Mouse (Mus musculus): ENCODE results near the gene Cdh4. TPM values are rescaled to one million over a fixed set of nuclear protein-coding genes. Genes with fewer than 3 reads are reported as not detected.
A peak's percentile ranks its signal among the peaks of the same experiment; 100 is the strongest.

The Cdh4 gene
- total and polyA plus RNA-seq, 2 experiments from 2014 or later: 58.9 to 84.0 TPM

DNA sequence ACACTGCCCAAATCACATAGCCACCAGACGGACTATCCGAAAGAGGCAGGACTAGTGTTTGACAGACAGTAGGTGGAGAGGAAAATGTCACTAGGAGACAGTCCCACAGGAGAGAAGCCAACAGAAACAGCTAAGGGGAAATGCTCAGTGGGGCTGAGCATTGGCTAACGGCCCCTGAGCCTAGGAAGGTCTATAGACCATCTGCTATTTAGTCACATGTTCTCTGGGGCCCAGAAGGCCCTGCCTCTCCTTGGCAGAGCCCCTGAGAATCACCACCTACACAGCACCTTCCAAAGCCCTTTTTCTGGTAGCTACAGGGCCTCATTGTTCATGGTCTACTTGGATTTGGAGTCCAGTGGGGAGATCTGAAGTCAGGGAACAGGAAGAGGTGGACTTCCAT is 271.9 kb downstream of the Cdh4 start:
- no peaks in the 10 kb centered on the region for H3K27me3 ChIP-seq (ENCODE audit: insufficient read depth, low read length)
- no peak for ATAC-seq
- TF ChIP-seq CTCF (IDR thresholded peaks at IDR 0.05; ENCODE audit: low read depth): no peak

DNA sequence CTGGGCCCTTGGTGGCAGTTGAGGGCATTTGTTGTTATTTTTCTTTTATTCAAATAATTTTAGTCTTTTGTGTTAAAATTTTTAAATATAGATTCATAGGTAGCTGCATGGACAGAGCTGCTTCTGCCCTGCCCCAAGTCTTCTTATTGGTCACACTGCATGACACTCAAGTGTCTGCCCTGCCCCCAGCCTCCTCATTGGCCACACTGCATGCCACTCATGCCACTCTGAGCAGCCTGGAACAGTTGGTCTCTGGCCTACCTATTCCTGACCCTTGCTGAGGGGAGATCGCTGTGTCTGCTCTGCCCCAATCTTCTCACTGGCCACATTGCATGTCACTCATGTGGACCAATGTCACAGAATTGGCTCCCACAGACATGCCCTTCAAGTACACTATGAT is 273.1 kb downstream of the Cdh4 start:
- Histone ChIP-seq H3K4me2 (ENCODE audit: low read depth) (no peak overlapping the region), H3K27ac (ENCODE audit: low read depth, low read length) (no peak overlapping the region), H3K36me3 (ENCODE audit: insufficient read depth) (no peaks in the 10 kb centered on the region), H3K9ac (no peak overlapping the region), H3K9me3 (ENCODE audit: low read length) (no peaks in the 10 kb centered on the region), H3K27me3 (ENCODE audit: insufficient read depth, low read length) (no peaks in the 10 kb centered on the region), H3K4me1 (ENCODE audit: insufficient read depth) (0 out of 2 replicates have a peak, but pooled peaks cover 2% of the 10 kb centered on the region), H3K4me3 (ENCODE audit: low read depth, low read length) (no peak overlapping the region)
- no peak for TF ChIP-seq CTCF (IDR thresholded peaks at IDR 0.05; ENCODE audit: low read depth)
- 100% methylated on average over 1 of the region's 1 CpGs for WGBS
- ATAC-seq (no peak), DNase-seq (no peak)

More for the DNA sequence above, 271.9 kb downstream of the Cdh4 start:
- H3K27ac ChIP-seq (ENCODE audit: low read depth, low read length): no peak overlapping the region
- no peak overlapping the region for H3K9ac ChIP-seq
- H3K4me2 ChIP-seq (ENCODE audit: low read depth): no peak overlapping the region
- no peaks in the 10 kb centered on the region for H3K9me3 ChIP-seq (ENCODE audit: low read length)
- WGBS: 78% methylated on average over 3 of the region's 3 CpGs
- DNase-seq: no peak
- H3K36me3 ChIP-seq (ENCODE audit: insufficient read depth): no peaks in the 10 kb centered on the region
- no peak overlapping the region for H3K4me3 ChIP-seq (ENCODE audit: low read depth, low read length)
- 0 out of 2 replicates have a peak, but pooled peaks cover 5% of the 10 kb centered on the region for H3K4me1 ChIP-seq (ENCODE audit: insufficient read depth)

DNA sequence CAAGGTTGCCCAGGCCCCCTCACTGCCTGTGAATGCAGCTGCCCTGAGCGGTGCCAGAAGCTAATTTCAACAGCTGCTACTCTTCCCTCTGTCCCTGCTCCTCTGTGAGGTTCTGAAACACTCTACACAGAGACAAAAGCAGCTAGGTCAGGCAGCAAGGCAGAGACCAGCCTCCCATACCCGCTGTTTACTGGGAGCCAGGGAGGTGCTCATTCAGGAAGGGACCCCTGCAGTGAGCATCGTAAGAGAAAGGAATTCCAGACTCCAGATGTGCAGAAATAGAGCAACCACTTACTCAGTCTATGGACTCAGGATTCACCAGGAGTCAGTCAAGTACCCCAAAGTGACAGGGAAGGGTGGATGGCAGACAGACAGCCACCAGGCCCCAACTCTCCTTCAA is 278.1 kb downstream of the Cdh4 start:
- Histone ChIP-seq H3K9me3 (ENCODE audit: low read length) (no peaks in the 10 kb centered on the region), H3K4me1 (ENCODE audit: insufficient read depth) (no peaks in the 10 kb centered on the region), H3K27me3 (ENCODE audit: insufficient read depth, low read length) (no peaks in the 10 kb centered on the region), H3K9ac (no peak overlapping the region), H3K4me2 (ENCODE audit: low read depth) (no peak overlapping the region), H3K27ac (ENCODE audit: low read depth, low read length) (no peak overlapping the region), H3K36me3 (ENCODE audit: insufficient read depth) (no peaks in the 10 kb centered on the region), H3K4me3 (ENCODE audit: low read depth, low read length) (no peak overlapping the region)
- DNase-seq (no peak), ATAC-seq (no peak)
- WGBS: 22% methylated on average over 3 of the region's 3 CpGs
- TF ChIP-seq CTCF (IDR thresholded peaks at IDR 0.05; ENCODE audit: low read depth): no peak

DNA sequence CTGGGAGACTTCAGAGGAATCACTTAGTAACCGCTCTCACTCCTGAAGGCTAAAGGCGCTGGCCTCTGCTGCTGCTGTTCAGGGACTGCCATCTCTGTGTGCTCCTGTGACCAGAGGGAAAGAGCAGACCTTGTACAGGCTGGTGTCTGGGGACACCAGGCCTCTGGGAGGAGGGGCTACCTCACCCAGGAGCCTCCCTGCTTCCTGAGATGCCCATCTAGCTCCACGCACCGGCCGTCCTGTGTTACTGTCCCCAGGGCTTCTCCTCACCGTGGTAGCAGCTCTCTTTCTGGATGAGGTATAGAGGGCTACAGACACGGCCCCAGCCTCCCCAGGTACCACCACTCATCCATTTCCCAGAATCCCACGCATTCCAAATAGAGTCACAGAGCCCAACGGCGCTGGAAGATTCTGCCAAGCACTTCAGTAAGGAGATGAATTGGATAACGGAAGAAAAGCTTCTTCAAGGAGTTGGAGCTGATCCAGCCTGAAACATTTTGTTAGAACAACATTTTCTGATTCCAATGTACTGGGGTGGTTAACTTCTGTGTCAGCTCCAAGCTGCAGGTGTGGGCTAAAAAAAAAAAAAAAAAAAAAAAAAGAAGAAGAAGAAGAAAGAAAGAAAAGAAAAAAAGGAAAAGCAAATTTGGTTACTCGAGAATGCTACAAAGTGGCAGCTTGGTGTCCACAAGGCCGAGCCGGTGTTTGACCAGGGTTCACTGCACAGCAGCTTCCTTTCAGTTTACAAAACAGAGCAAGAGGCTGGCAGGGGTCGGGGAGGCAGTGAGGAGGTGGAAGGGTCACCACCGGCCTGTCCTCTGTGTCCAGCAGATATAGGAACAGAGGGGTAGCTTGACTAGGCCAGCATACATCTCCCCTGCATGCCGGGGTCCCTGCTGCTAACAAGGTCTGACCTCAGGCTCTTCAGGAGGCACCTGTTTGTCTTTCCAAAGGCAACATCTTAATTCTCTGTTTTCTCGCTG is 279.6 kb downstream of the Cdh4 start:
- H3K4me3 ChIP-seq (ENCODE audit: low read depth, low read length): no peak overlapping the region
- no peaks in the 10 kb centered on the region for H3K36me3 ChIP-seq (ENCODE audit: insufficient read depth)
- no peaks in the 10 kb centered on the region for H3K4me1 ChIP-seq (ENCODE audit: insufficient read depth)
- ATAC-seq (no peak), DNase-seq (no peak)
- no peak overlapping the region for H3K4me2 ChIP-seq (ENCODE audit: low read depth)
- H3K9me3 ChIP-seq (ENCODE audit: low read length): no peaks in the 10 kb centered on the region
- TF ChIP-seq CTCF (IDR thresholded peaks at IDR 0.05; ENCODE audit: low read depth): 0 out of 2 replicates have a peak, but pooled peaks have one; percentile 25
- 55% methylated on average over 18 of the region's 18 CpGs for WGBS
- no peak overlapping the region for H3K27ac ChIP-seq (ENCODE audit: low read depth, low read length)
- no peaks in the 10 kb centered on the region for H3K27me3 ChIP-seq (ENCODE audit: insufficient read depth, low read length)
- H3K9ac ChIP-seq: no peak overlapping the region

DNA sequence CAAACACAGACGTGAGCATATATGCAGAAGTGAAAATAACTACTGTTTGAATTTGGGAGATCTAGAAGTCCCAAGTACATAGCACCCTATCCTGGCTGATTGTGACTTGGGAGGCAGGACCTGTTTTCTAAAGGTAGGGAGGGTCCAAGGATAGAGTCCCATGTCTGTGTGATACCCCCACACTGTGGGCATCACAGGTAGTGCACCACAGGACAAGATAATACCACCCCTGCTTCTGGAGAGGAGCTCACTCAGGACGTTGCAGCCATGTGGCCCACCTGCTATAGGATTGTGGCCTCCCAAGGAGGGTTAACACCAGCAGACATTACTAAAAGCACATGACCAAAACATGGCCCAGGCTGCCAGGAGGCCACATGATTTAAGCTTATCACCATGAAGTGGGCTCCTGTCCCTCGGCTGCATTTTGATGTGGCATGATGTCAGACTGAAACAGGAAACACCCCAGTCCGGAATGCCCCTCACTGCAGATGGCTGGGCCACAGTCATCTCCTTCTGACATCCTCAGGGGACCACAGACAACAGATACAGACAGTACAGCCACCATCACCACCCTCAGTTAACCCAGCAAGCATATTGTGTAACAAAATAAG is 280.6 kb downstream of the Cdh4 start:
- Histone ChIP-seq H3K27me3 (ENCODE audit: insufficient read depth, low read length) (no peaks in the 10 kb centered on the region), H3K9me3 (ENCODE audit: low read length) (no peaks in the 10 kb centered on the region), H3K36me3 (ENCODE audit: insufficient read depth) (no peaks in the 10 kb centered on the region), H3K4me2 (ENCODE audit: low read depth) (no peak overlapping the region), H3K9ac (no peak overlapping the region), H3K27ac (ENCODE audit: low read depth, low read length) (no peak overlapping the region), H3K4me3 (ENCODE audit: low read depth, low read length) (no peak overlapping the region), H3K4me1 (ENCODE audit: insufficient read depth) (no peaks in the 10 kb centered on the region)
- ATAC-seq (peak; percentile 54; the same call in 1 of the 2 replicates), DNase-seq (peak; percentile 53)
- 76% methylated on average over 4 of the region's 4 CpGs for WGBS
- peak; percentile 81 for TF ChIP-seq CTCF (IDR thresholded peaks at IDR 0.05; ENCODE audit: low read depth)

DNA sequence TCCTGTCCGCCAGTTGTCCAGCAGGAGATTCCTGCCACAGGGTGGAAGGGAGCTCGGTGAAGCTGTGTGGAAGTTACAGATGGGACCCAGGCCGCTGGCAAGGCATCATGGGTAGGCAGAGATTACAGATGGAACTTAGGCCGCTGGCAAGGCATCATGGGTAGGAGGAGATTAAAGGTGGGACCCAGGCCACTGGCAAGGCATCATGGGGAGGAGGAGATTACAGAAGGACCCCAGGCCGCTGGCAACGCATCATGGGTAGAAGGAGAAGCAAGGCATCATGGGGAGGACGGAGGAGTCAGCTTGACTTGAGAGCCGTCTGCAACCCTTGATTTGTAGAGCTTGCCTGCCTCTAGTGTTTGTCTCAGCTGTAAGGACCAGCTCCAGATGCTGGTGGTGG is 281.2 kb downstream of the Cdh4 start:
- DNase-seq: no peak
- no peak for ATAC-seq
- no peaks in the 10 kb centered on the region for H3K27me3 ChIP-seq (ENCODE audit: insufficient read depth, low read length)
- no peak overlapping the region for H3K27ac ChIP-seq (ENCODE audit: low read depth, low read length)
- WGBS: 94% methylated on average over 8 of the region's 8 CpGs
- TF ChIP-seq CTCF (IDR thresholded peaks at IDR 0.05; ENCODE audit: low read depth): no peak
- no peaks in the 10 kb centered on the region for H3K4me1 ChIP-seq (ENCODE audit: insufficient read depth)
- H3K4me2 ChIP-seq (ENCODE audit: low read depth): no peak overlapping the region
- H3K9ac ChIP-seq: no peak overlapping the region
- H3K9me3 ChIP-seq (ENCODE audit: low read length): no peaks in the 10 kb centered on the region
- no peak overlapping the region for H3K4me3 ChIP-seq (ENCODE audit: low read depth, low read length)
- no peaks in the 10 kb centered on the region for H3K36me3 ChIP-seq (ENCODE audit: insufficient read depth)

DNA sequence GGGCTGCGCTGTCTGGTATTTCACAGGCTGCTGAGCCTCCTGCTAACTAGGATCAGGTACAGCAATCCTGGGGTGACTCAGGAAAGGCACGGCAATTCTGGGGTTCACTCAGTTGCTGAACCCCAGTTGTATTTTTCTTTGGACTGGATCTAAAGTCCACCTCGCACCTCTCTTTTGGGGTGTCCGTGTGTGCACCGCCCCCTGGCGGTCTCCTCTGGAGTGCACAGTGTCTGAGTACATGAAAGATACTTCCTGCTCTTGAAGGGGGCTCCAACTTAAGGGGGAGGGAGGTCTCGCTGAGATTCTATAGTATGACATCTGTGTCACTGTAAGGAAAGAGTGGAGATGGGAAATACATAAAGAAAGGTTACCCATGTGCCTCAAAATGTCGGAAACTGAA is 286.8 kb downstream of the Cdh4 start:
- no peak for DNase-seq
- H3K27me3 ChIP-seq (ENCODE audit: insufficient read depth, low read length): no peaks in the 10 kb centered on the region
- no peaks in the 10 kb centered on the region for H3K36me3 ChIP-seq (ENCODE audit: insufficient read depth)
- no peak overlapping the region for H3K4me2 ChIP-seq (ENCODE audit: low read depth)
- TF ChIP-seq CTCF (IDR thresholded peaks at IDR 0.05; ENCODE audit: low read depth): peak; percentile 72
- ATAC-seq: no peak
- no peaks in the 10 kb centered on the region; the same call in 1 of the 2 replicates for H3K4me1 ChIP-seq (ENCODE audit: insufficient read depth)
- 53% methylated on average over 8 of the region's 8 CpGs for WGBS
- no peaks in the 10 kb centered on the region for H3K9me3 ChIP-seq (ENCODE audit: low read length)
- no peak overlapping the region for H3K4me3 ChIP-seq (ENCODE audit: low read depth, low read length)
- no peak overlapping the region for H3K27ac ChIP-seq (ENCODE audit: low read depth, low read length)
- no peak overlapping the region for H3K9ac ChIP-seq

Data from forebrain, postnatal 0 days (tissue).